Mouse (Mus musculus): ENCODE data around the gene Mc1r. TPM values are rescaled to one million over a fixed set of nuclear protein-coding genes. Genes with fewer than 3 reads are reported as not detected.

The Mc1r gene
- total RNA-seq (2021): not detected
- long read RNA-seq, experiment 1: 0 reads
- long read RNA-seq, experiment 2: 0 reads

GRCm38 (mm10) chr8:123406786-123407185, at the start of gene Mc1r:
Mc1r (plus strand) TSS chr8:123407107.
- peak; percentile 34 for DNase-seq

GRCm38 (mm10) chr8:123361082-123361739, 45.7 kb upstream of the Mc1r start:
- peak; percentile 28 for DNase-seq

DNA sequence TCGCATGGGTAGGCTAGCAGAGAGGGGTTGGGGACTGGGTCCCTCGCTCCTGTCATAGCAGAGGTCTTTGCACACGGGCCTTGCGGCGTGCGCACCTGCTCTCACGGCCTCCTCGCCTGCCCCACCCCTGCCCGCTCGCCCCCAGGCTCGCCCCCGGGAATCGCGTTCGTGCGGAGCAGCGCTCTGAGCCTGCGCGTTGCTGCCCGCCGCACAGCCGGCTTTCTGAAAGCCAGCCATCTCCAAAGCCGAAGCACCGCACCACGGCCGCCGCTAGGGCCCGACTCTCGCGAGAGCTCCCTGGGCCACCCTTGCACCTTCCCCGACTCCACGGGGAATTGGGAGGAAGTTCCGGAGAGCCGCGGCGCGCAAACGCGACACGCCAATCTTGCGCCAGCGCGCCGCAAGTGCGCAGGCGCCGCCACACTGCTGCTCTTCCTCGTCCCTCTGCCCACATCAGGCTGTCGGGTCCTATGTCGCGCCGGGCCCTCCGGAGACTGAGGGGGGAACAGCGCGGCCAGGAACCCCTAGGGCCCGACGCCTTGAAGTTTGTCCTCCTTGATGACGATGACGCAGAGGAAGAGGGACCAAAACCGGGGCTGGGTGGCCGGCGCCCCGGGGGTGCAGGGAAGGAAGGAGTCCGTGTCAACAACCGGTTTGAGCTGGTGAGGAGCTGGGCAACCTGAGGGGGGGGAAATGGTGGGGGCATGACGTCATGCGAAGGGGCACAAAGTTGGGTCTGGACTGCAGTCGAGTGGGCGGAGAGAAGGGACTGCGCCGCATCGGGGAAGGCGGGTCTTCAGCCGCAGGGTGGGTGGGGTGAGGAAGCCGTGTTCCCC, 33.3 kb upstream of the Mc1r start, which contains the start of gene Tcf25:
Gene Tcf25, plus strand, starts transcription at position 351 of the 836 bp plus-strand sequence.
- DNase-seq: peak; percentile 95

DNA sequence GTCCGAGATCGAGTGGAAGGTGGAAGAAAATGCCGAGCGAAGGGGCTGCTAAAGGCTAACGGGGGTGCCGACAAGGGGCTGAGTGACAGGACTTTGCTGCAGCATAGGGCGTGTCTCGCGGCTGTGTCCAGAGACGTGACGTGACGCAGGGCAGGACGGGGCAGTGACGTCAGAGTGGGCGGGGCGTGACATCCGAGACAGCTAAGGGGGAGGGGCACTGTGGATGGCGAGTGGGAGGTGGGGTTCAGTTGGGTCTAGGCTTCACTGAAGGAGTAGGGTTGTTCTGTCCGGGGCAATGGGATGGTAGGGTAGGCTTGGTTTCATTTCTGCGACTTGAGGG, 32.7 kb upstream of the Mc1r start:
- DNase-seq: peak; percentile 91

DNA sequence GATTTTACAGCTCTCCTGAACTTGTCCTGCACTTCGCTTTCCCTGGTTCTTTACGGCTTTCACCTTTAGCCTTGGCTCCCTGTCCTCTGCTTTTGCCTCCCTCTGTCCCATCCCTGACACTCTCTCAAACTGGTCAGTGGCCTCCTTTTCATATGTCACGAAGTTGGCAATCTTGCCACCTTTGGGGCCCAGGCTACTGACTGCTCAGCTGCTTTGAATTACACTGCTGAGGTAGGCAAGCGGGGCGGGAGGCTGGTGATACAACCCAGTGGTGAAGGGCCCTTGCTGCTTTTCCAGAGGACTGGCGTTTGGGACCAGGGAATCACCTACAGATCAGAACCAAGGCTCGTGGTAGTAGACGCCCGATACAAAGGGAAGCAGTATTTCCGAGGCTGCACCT, 31.2 kb upstream of the Mc1r start:
- DNase-seq: peak; percentile 36

DNA sequence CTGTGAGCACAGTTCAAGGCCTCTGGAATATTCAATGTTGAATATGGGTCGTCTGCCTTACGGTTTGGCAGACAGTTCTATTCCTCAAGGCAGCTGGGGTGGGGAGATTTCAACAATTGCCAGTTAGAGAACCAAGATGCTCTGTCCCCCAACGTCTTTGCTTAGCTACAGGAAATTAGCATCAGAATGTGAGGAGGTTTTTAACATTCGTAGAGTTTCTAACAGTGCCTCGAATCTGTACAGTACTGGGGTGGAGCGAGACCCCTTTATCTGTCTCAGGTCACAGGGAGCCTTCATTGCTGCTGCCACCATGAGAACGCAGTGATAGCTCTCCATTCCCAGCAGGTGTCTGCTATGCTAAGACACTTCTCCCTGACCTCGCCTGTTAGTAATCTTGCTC, 30.8 kb upstream of the Mc1r start:
- no peak for DNase-seq

- DNase-seq: no peak
Measured at GRCm38 (mm10) chr8:123381711-123382110, 25.2 kb upstream of the Mc1r start.

DNA sequence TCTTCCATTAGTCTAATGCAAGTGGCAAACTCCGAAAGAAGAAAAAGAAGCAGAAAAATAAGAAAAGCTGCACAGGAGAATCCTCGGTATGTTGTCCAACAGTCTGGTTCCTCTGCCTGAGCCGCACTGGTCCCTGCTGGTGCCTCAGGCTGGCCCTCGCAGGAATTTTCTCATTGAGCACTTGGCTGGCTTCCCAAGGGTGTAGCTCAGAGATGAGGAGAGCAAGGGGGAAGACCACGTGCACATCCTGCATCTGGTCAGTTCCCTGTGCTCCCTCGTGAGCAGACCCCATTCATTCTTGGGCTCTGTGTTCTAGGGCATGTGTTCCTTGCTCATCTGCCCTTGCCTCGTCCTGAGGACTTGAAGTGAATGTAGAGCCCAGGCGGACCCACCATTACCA, 24.4 kb upstream of the Mc1r start:
- no peak for DNase-seq

- DNase-seq: no peak
Measured at GRCm38 (mm10) chr8:123384883-123385540, 21.9 kb upstream of the Mc1r start.

DNA sequence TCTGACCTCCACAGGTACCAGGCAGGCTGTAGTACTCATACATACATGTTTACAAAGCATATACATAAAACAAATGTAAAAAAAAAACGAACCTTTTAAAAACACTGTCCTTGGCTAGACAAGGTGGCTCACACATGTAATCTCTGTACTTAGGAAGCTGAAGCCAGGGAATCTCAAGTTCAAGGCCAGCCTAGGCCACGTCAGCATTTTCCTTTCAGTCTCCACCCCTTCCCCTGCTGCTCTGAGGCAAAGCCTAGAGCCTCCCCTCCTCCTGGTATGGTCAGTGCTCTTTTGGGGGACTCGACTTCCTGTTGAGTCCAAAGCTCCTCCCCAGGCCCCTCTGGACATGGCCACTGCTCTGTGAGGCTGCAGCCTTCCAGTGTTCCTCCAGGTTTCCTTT, 19.9 kb upstream of the Mc1r start:
- DNase-seq: no peak

- no peak for DNase-seq
Measured at GRCm38 (mm10) chr8:123387801-123388200, 19.1 kb upstream of the Mc1r start.

GRCm38 (mm10) chr8:123389026-123389425, 17.9 kb upstream of the Mc1r start:
- no peak for DNase-seq

GRCm38 (mm10) chr8:123398308-123398707, 8.6 kb upstream of the Mc1r start:
- no peak for DNase-seq

GRCm38 (mm10) chr8:123401936-123402335, 5.0 kb upstream of the Mc1r start:
- no peak for DNase-seq

DNA sequence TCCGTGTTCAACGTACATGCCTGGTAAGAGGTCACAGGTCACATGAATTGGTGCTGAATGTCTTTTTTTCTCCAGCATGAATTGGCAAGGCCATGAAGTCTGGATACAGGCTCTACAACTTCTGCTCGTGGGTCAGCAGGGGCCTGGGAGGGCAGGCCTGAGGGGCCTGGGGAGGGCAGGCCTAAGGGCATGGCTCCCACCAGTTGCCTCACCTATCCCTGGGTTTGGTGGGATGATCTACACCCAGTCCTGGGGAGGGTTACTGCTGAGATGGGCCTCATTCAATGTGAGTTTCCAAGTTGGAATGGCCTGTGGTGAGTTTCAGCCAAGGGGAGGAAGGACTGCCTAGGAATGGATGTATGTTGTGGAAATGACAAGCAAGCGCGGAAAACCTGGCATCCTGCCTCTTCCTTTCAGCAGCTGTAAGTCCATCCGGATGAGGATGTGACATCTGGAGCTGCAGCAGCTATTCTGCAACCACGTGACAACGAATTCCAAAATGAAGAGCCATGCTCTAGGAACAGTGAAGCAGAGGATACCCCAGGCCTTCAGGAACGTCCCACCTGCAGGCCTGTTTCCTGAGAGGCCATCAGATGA, 4.1 kb upstream of the Mc1r start:
- no peak for DNase-seq

GRCm38 (mm10) chr8:123404521-123404920, 2.4 kb upstream of the Mc1r start:
- DNase-seq: no peak

- no peak for DNase-seq
Measured at GRCm38 (mm10) chr8:123407612-123408011, 705 bp downstream of the Mc1r start.

DNA sequence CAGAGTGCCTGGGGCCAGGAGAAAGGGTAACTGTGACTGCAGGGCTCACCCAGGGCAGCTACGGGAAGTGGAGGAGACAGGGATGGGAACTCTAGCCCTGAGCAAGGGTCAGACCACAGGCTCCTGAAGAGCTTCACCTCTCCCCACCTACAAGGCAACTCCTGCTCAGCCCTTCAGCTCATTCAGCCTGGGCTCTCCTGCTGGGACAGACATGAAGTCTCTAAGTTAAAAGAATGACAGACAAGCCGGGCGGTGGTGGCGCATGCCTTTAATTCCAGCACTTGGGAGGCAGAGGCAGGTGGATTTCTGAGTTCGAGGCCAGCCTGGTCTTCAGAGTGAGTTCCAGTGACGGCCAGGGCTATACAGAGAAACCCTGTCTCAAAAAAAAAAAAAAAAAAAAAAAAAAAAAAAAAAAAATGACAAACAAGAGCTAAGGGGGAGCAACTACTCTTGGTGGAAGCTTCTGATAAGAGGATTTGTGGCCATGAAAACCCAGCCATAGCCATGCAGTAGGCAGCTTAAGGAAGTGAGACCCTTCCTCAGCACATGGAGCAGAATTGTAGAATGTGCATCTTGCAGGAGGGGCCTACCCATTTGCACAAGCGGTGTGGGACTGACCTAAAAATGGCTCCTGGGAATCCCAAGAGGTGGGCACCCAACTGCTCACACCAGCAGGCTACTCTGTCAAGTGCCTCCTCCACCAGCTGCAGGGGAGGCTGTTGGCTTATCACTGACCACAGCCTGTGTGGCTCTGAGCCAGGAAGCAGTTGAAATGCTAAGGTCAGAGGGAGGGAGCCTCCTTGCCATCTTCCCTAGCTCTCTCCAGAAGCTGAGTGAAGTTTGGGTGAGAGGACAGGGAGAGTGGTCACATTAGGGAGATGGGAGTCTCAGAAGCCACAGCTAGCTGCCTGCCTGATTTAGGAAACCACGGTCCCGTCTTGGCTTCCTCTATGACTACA, 2.0 kb downstream of the Mc1r start:
- DNase-seq: no peak

- no peak for DNase-seq
Measured at GRCm38 (mm10) chr8:123410049-123410587, 3.2 kb downstream of the Mc1r start.

- DNase-seq: no peak
Measured at GRCm38 (mm10) chr8:123410788-123411187, 3.9 kb downstream of the Mc1r start.

- DNase-seq: no peak
Measured at GRCm38 (mm10) chr8:123411246-123411645, 4.3 kb downstream of the Mc1r start, which contains the start of gene Tubb3. Tubb3 (plus strand) TSS chr8:123411424.
